Mouse (Mus musculus): ENCODE measurements around the gene AC153137.1. TPM values are rescaled to one million over a fixed set of nuclear protein-coding genes. Genes with fewer than 3 reads are reported as not detected.

The AC153137.1 gene
- polyA plus RNA-seq, 1 experiment from 2014 or later: not detected

DNA sequence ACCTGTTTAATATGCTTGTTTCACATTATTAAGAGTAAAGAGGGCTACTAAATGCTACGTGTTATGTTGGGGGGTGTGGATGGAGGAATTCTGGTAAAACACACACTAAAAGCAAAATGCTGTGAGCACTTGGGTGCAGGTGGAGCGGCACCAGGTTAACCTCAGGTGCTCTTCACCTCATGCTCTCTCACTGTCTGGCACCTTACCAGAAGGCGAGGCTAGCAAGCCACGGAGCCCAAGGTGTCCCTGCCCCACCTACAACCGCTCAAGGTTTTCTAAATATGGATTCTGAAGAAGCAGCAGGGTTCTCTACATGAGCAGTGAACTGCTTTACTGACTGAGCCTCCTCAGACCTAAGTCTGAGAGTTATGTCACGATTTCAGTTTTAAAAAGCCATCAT, 32.6 kb downstream of the AC153137.1 start:
- no peak for ATAC-seq
- 85% methylated on average over 6 of the region's 6 CpGs for WGBS (ENCODE audit: insufficient replicate concordance)
- H3K36me3 ChIP-seq: peaks cover 35% of the 10 kb centered on the region

DNA sequence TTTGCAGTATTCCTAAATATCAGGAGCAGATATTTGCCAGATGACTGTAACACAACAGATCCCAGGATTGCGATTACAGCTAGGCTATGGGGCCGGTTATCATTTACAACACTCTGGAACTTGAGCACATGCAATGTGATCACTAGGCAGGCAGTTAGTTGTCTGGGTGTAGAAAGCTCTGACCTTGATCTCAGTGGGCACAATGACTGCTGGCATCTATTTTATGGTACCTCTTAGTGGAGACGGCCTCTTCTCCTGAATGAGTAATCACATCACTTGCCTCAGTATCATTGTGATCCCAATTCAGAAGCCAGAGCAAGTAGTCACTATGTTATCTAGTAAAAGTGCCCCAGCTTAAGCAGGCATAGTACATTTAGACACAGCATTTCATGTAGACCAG, 37.2 kb downstream of the AC153137.1 start:
- H3K9me3 ChIP-seq (replicated peaks): no peaks in the 10 kb centered on the region
- no peak overlapping the region for H3K4me3 ChIP-seq
- no peak overlapping the region for H3K4me2 ChIP-seq
- peaks cover 32% of the 10 kb centered on the region for H3K36me3 ChIP-seq
- H3K27ac ChIP-seq: no peak overlapping the region
- WGBS (ENCODE audit: insufficient replicate concordance): 77% methylated on average over 3 of the region's 3 CpGs
- H3K9ac ChIP-seq: no peak overlapping the region
- no peak for ATAC-seq
- H3K4me1 ChIP-seq: no peaks in the 10 kb centered on the region
- H3K27me3 ChIP-seq (replicated peaks): no peaks in the 10 kb centered on the region

More for the DNA sequence above, 32.6 kb downstream of the AC153137.1 start:
- Histone ChIP-seq H3K27me3 (replicated peaks) (no peaks in the 10 kb centered on the region), H3K4me1 (peaks cover 12% of the 10 kb centered on the region), H3K4me3 (no peak overlapping the region), H3K27ac (no peak overlapping the region), H3K9ac (no peak overlapping the region), H3K9me3 (replicated peaks) (no peaks in the 10 kb centered on the region), H3K4me2 (no peak overlapping the region)

DNA sequence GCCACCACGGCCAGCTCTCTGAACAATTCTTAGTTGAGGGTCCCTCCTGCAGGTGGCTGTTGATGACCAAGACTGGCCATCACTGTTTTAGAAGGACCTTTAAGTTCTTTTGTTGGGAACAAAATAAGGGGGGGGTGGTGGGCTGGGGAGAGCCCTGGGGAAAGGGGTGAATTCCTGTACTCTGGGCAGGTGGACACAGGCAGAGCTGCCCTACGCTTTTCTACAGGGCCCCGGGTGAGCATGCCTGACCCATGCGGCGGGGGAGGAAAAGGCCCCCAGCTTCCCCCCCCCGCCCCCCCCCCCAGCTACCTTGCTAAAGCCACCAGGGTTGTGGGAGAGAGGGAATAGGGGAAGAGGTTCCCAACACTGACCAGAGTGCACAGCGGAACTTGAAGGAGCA, 39.4 kb downstream of the AC153137.1 start:
- Histone ChIP-seq H3K4me1 (no peaks in the 10 kb centered on the region), H3K9me3 (replicated peaks) (no peaks in the 10 kb centered on the region), H3K9ac (no peak overlapping the region), H3K27me3 (replicated peaks) (no peaks in the 10 kb centered on the region), H3K4me2 (no peak overlapping the region), H3K36me3 (peaks cover 12% of the 10 kb centered on the region), H3K4me3 (no peak overlapping the region), H3K27ac (no peak overlapping the region)
- WGBS (ENCODE audit: insufficient replicate concordance): 71% methylated on average over 7 of the region's 7 CpGs
- ATAC-seq: no peak

DNA sequence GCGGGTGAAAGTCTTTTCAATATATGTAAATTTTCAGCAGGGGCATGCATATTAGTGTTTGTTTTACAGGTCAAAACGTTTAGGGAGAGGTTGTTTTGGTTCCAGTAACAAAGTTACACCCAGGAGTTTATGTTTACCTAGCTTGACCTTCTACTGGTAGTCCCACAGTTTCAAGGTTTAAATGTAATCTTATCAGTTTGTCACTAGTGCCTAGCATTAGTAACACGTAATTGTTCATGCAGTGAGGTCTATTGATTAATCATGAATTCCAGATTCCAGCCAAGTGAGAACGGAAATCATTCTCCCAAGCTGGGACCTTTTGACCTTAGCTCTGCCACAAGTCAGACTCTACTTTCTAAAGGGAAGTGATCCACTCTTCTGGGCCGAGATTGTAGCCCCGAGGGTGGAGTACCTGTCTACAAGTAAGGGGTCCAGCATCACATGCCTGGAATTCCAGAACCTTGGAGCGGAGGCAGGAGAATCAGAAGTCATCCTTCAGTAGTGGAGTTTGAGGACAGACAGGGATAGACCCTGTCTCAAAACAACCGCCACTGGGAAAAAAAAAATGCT, 40.3 kb downstream of the AC153137.1 start:
- Histone ChIP-seq H3K9ac (no peak overlapping the region), H3K4me2 (no peak overlapping the region), H3K27ac (no peak overlapping the region), H3K9me3 (replicated peaks) (no peaks in the 10 kb centered on the region), H3K4me3 (no peak overlapping the region), H3K27me3 (replicated peaks) (no peaks in the 10 kb centered on the region), H3K36me3 (peaks cover 8% of the 10 kb centered on the region; the same call in 1 of the 2 replicates), H3K4me1 (no peaks in the 10 kb centered on the region)
- 52% methylated on average over 8 of the region's 8 CpGs for WGBS (ENCODE audit: insufficient replicate concordance)
- no peak for ATAC-seq

DNA sequence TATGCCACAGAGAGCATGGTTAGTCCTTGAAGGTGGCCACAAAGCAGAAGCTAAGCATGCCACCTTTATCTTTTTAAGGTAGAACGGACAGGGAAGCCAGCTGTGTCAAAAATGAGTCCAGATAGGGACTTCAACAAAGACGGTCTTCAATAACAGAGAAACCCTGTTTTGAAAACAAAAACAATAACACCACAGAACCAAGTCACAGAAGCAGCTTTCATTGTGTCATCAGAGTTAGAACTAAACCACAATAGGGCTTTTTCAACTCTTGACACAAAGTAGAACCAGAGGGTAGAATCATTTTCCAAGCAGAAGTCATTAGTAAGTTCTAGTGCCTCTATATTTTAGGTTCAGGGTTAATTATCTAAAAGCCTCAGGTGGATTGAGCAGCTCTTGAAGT, 41.3 kb downstream of the AC153137.1 start:
- Histone ChIP-seq H3K27me3 (replicated peaks) (no peaks in the 10 kb centered on the region), H3K9ac (no peak overlapping the region), H3K27ac (no peak overlapping the region), H3K4me2 (no peak overlapping the region), H3K36me3 (peaks cover 8% of the 10 kb centered on the region; the same call in 1 of the 2 replicates), H3K9me3 (replicated peaks) (no peaks in the 10 kb centered on the region), H3K4me3 (no peak overlapping the region), H3K4me1 (no peaks in the 10 kb centered on the region)
- 53% methylated on average over 2 of the region's 2 CpGs for WGBS (ENCODE audit: insufficient replicate concordance)
- no peak for ATAC-seq

DNA sequence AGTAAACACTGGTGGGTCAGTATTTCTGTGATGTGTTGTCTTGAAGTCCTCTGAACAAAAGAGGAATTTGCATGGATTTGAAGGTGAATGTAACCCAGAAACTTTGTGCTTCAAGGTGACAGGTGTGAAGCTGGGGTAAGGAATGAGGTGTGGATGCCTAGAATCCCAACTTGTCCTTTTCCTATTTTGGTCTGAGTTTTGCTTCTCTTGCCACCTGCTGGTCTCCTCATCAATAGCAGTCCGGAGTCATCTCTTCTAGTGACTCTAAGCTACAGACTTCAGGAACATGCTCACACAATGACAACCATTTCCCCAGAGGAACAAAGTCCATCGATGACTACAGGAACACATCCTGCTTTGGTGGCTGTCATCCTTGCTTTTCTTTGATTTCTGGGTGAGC, 46.9 kb downstream of the AC153137.1 start:
- H3K4me2 ChIP-seq: no peak overlapping the region
- no peaks in the 10 kb centered on the region for H3K9me3 ChIP-seq (replicated peaks)
- WGBS (ENCODE audit: insufficient replicate concordance): 58% methylated on average over 2 of the region's 2 CpGs
- H3K36me3 ChIP-seq: no peaks in the 10 kb centered on the region
- no peak overlapping the region for H3K9ac ChIP-seq
- H3K27me3 ChIP-seq (replicated peaks): no peaks in the 10 kb centered on the region
- no peak overlapping the region for H3K27ac ChIP-seq
- no peaks in the 10 kb centered on the region for H3K4me1 ChIP-seq
- no peak overlapping the region for H3K4me3 ChIP-seq
- ATAC-seq: no peak

DNA sequence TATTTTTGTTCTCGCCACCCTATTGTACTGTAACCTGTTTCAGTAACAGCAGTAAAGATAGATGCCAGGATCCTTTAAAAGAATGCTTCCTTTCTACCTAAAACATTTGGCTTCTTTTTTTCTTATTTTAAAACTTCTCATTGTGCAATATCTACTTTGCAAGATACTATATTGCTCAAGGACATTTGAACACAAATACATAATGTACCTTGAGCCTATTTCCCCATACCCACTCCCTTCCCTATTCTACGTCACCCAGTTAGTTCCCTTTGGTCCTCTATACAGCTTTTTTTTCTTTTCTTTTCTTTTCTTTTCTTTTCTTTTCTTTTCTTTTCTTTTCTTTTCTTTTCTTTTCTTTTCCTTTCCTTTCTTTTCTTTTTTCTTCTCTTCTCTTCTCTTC, 47.6 kb downstream of the AC153137.1 start:
- no peak for ATAC-seq
- Histone ChIP-seq H3K4me3 (no peak overlapping the region), H3K9me3 (replicated peaks) (no peaks in the 10 kb centered on the region), H3K27ac (no peak overlapping the region), H3K27me3 (replicated peaks) (no peaks in the 10 kb centered on the region), H3K4me1 (no peaks in the 10 kb centered on the region), H3K9ac (no peak overlapping the region), H3K36me3 (no peaks in the 10 kb centered on the region), H3K4me2 (no peak overlapping the region)
- WGBS (ENCODE audit: insufficient replicate concordance): 47% methylated on average over 2 of the region's 2 CpGs

Other genes starting within 250 kb of the AC153137.1 start
- 24.1 and 25.0 TPM in 2 replicates for gene Phf3, start 104.0 kb downstream of the AC153137.1 start, polyA plus RNA-seq (2016; fragmentation: Nextera tagmentation; extraction: Ambion mirVana)
- gene Lgsn, start 198.4 kb upstream of the AC153137.1 start, polyA plus RNA-seq (2016; fragmentation: Nextera tagmentation; extraction: Ambion mirVana): not detected in 2 replicates
- gene 4931428L18Rik, start 244.7 kb upstream of the AC153137.1 start, polyA plus RNA-seq (2016; fragmentation: Nextera tagmentation; extraction: Ambion mirVana): not detected in 2 replicates
- gene Pih1d3, start 244.9 kb upstream of the AC153137.1 start, polyA plus RNA-seq (2016; fragmentation: Nextera tagmentation; extraction: Ambion mirVana): not detected in 2 replicates